Mouse (Mus musculus) intestine, embryonic 15.5 days (tissue): ENCODE measurements around the gene Etfa. TPM values are rescaled to one million over a fixed set of nuclear protein-coding genes. Genes with fewer than 3 reads are reported as not detected.

Source experiments
- ATAC-seq: fragments of 200-750 bp; cut with Nextera tagmentation; 2 replicates; pipeline ENCODE4 v1.8.0; 2017; ENCODE audit warnings: moderate TSS enrichment, moderate library complexity
- H3K27ac ChIP-seq: fragments of 300-500 bp; sonication (generic); 2 replicates; pipeline ENCODE4 v1.5.1; 2015; ENCODE audit warnings: mild to moderate bottlenecking, inconsistent platforms
- H3K27me3 ChIP-seq: fragments of 300-500 bp; sonication (generic); replicated peaks from 2 replicates; pipeline ENCODE4 v1.6.1; 2015; ENCODE audit warnings: inconsistent platforms
- H3K36me3 ChIP-seq: fragments of 300-500 bp; sonication (generic); 2 replicates; pipeline ENCODE4 v1.6.1; 2015; ENCODE audit warnings: inconsistent platforms
- H3K4me1 ChIP-seq: fragments of 300-500 bp; sonication (generic); replicated peaks from 2 replicates; pipeline ENCODE4 v1.6.1; 2015; ENCODE audit warnings: inconsistent platforms
- H3K4me2 ChIP-seq: fragments of 300-500 bp; sonication (generic); replicated peaks from 2 replicates; pipeline ENCODE4 v1.6.1; 2015; ENCODE audit warnings: mild to moderate bottlenecking, inconsistent platforms
- H3K4me3 ChIP-seq: fragments of 300-500 bp; sonication (generic); replicated peaks from 2 replicates; pipeline ENCODE4 v1.5.1; 2015; ENCODE audit warnings: inconsistent platforms
- H3K9ac ChIP-seq: fragments of 300-500 bp; sonication (generic); 2 replicates; pipeline ENCODE4 v1.6.1; 2015; ENCODE audit warnings: inconsistent platforms
- H3K9me3 ChIP-seq: fragments of 300-500 bp; sonication (generic); 2 replicates; pipeline ENCODE4 v1.6.1; 2016; ENCODE audit warnings: inconsistent platforms
- WGBS: fragments of 180-500 bp; shearing (Covaris S2); methylation state at CpG from one replicate; pipeline ENCODE4 v1.1.7; 2015; 5-methylcytosine and 5-hydroxymethylcytosine counted together
- polyA plus RNA-seq: library from polyadenylated mRNA; unstranded; fragments of >200 nt; fragmentation: Nextera tagmentation; extraction: Ambion mirVana; gene quantifications from 2 replicates; pipeline ENCODE4 v1.2.1, GENCODE M21; 2015

Etfa gene
- polyA plus RNA-seq, 1 experiment from 2014 or later: 318 TPM

- Histone ChIP-seq H3K4me1 (no peaks in the 10 kb centered on the region), H3K36me3 (no peaks in the 10 kb centered on the region), H3K4me3 (no peak overlapping the region), H3K9ac (no peak overlapping the region), H3K27me3 (no peaks in the 10 kb centered on the region), H3K9me3 (no peaks in the 10 kb centered on the region), H3K4me2 (no peak overlapping the region), H3K27ac (no peak overlapping the region)
- ATAC-seq: no peak
- WGBS: 80% methylated on average over 1 of the region's 1 CpGs
Observed at GRCm38 (mm10) chr9:55509731-55510130, 2.3 kb downstream of the Etfa start.

GRCm38 (mm10) chr9:55508701-55509100 is 3.3 kb downstream of the Etfa start:
- ATAC-seq: no peak

GRCm38 (mm10) chr9:55507922-55508321 is 4.1 kb downstream of the Etfa start:
- H3K4me1 ChIP-seq: no peaks in the 10 kb centered on the region
- no peak for ATAC-seq
- no peak overlapping the region for H3K4me2 ChIP-seq
- H3K4me3 ChIP-seq: no peak overlapping the region
- H3K9me3 ChIP-seq: no peaks in the 10 kb centered on the region
- WGBS: 68% methylated on average over 3 of the region's 3 CpGs
- H3K27ac ChIP-seq: no peak overlapping the region
- no peaks in the 10 kb centered on the region for H3K27me3 ChIP-seq
- H3K36me3 ChIP-seq: no peaks in the 10 kb centered on the region
- no peak overlapping the region for H3K9ac ChIP-seq

More at GRCm38 (mm10) chr9:55508701-55509100, 3.3 kb downstream of the Etfa start:
- no peak overlapping the region for H3K4me3 ChIP-seq
- H3K27ac ChIP-seq: no peak overlapping the region
- H3K9me3 ChIP-seq: no peaks in the 10 kb centered on the region
- H3K9ac ChIP-seq: no peak overlapping the region
- no peaks in the 10 kb centered on the region for H3K27me3 ChIP-seq
- H3K4me1 ChIP-seq: no peaks in the 10 kb centered on the region
- WGBS: 81% methylated on average over 4 of the region's 4 CpGs
- H3K4me2 ChIP-seq: no peak overlapping the region
- no peaks in the 10 kb centered on the region for H3K36me3 ChIP-seq

GRCm38 (mm10) chr9:55482116-55482515 is 29.9 kb downstream of the Etfa start:
- Histone ChIP-seq H3K9me3 (no peaks in the 10 kb centered on the region), H3K27me3 (no peaks in the 10 kb centered on the region), H3K4me2 (no peak overlapping the region), H3K27ac (no peak overlapping the region), H3K36me3 (no peaks in the 10 kb centered on the region), H3K4me1 (no peaks in the 10 kb centered on the region), H3K4me3 (no peak overlapping the region), H3K9ac (no peak overlapping the region)
- 63% methylated on average over 2 of the region's 2 CpGs for WGBS
- ATAC-seq: no peak

GRCm38 (mm10) chr9:55478699-55479098 is 33.3 kb downstream of the Etfa start:
- Histone ChIP-seq H3K9ac (no peak overlapping the region), H3K9me3 (no peaks in the 10 kb centered on the region), H3K4me1 (no peaks in the 10 kb centered on the region), H3K36me3 (no peaks in the 10 kb centered on the region), H3K4me3 (no peak overlapping the region), H3K27me3 (no peaks in the 10 kb centered on the region), H3K27ac (no peak overlapping the region), H3K4me2 (no peak overlapping the region)
- ATAC-seq: no peak

- no peak overlapping the region for H3K27ac ChIP-seq
- H3K4me1 ChIP-seq: no peaks in the 10 kb centered on the region
- ATAC-seq: no peak
- no peak overlapping the region for H3K4me2 ChIP-seq
- WGBS: 56% methylated on average over 1 of the region's 1 CpGs
- H3K4me3 ChIP-seq: no peak overlapping the region
- no peak overlapping the region for H3K9ac ChIP-seq
- H3K36me3 ChIP-seq: no peaks in the 10 kb centered on the region
- H3K9me3 ChIP-seq: no peaks in the 10 kb centered on the region
- H3K27me3 ChIP-seq: no peaks in the 10 kb centered on the region
Observed at GRCm38 (mm10) chr9:55476084-55476483, 36.0 kb downstream of the Etfa start.

GRCm38 (mm10) chr9:55468397-55468796 is 43.6 kb downstream of the Etfa start:
- no peak for ATAC-seq
- H3K36me3 ChIP-seq: no peaks in the 10 kb centered on the region

GRCm38 (mm10) chr9:55453366-55453765 is 58.7 kb downstream of the Etfa start:
- Histone ChIP-seq H3K9me3 (no peaks in the 10 kb centered on the region), H3K4me1 (no peaks in the 10 kb centered on the region), H3K4me3 (no peak overlapping the region), H3K27ac (no peak overlapping the region), H3K4me2 (no peak overlapping the region), H3K36me3 (no peaks in the 10 kb centered on the region), H3K27me3 (no peaks in the 10 kb centered on the region), H3K9ac (no peak overlapping the region)
- WGBS: 92% methylated on average over 5 of the region's 5 CpGs
- no peak for ATAC-seq

More at GRCm38 (mm10) chr9:55468397-55468796, 43.6 kb downstream of the Etfa start:
- Histone ChIP-seq H3K9ac (no peak overlapping the region), H3K27ac (no peak overlapping the region), H3K4me1 (no peaks in the 10 kb centered on the region), H3K9me3 (no peaks in the 10 kb centered on the region), H3K27me3 (no peaks in the 10 kb centered on the region), H3K4me3 (no peak overlapping the region), H3K4me2 (no peak overlapping the region)
- WGBS: 55% methylated on average over 1 of the region's 1 CpGs

GRCm38 (mm10) chr9:55452906-55453305 is 59.1 kb downstream of the Etfa start:
- Histone ChIP-seq H3K9me3 (no peaks in the 10 kb centered on the region), H3K27me3 (no peaks in the 10 kb centered on the region), H3K9ac (no peak overlapping the region), H3K4me3 (no peak overlapping the region), H3K4me2 (no peak overlapping the region), H3K4me1 (no peaks in the 10 kb centered on the region), H3K36me3 (no peaks in the 10 kb centered on the region), H3K27ac (no peak overlapping the region)
- WGBS: 98% methylated on average over 1 of the region's 1 CpGs
- no peak for ATAC-seq

GRCm38 (mm10) chr9:55451426-55451825 is 60.6 kb downstream of the Etfa start:
- Histone ChIP-seq H3K4me1 (no peaks in the 10 kb centered on the region), H3K9me3 (no peaks in the 10 kb centered on the region), H3K36me3 (no peaks in the 10 kb centered on the region), H3K27ac (no peak overlapping the region), H3K4me3 (no peak overlapping the region), H3K27me3 (no peaks in the 10 kb centered on the region), H3K9ac (no peak overlapping the region), H3K4me2 (no peak overlapping the region)
- 90% methylated on average over 3 of the region's 3 CpGs for WGBS
- no peak for ATAC-seq

GRCm38 (mm10) chr9:55450035-55450434 is 62.0 kb downstream of the Etfa start:
- no peak for ATAC-seq
- Histone ChIP-seq H3K27ac (no peak overlapping the region), H3K4me1 (no peaks in the 10 kb centered on the region), H3K9me3 (no peaks in the 10 kb centered on the region), H3K9ac (no peak overlapping the region), H3K27me3 (no peaks in the 10 kb centered on the region), H3K4me2 (no peak overlapping the region), H3K4me3 (no peak overlapping the region), H3K36me3 (no peaks in the 10 kb centered on the region)
- 78% methylated on average over 6 of the region's 6 CpGs for WGBS

- H3K9ac ChIP-seq: no peak overlapping the region
- H3K36me3 ChIP-seq: no peaks in the 10 kb centered on the region
- H3K4me2 ChIP-seq: no peak overlapping the region
- no peak overlapping the region for H3K4me3 ChIP-seq
- no peak overlapping the region for H3K27ac ChIP-seq
- 84% methylated on average over 1 of the region's 1 CpGs for WGBS
- H3K9me3 ChIP-seq: no peaks in the 10 kb centered on the region
- no peak for ATAC-seq
- H3K27me3 ChIP-seq: no peaks in the 10 kb centered on the region
- H3K4me1 ChIP-seq: no peaks in the 10 kb centered on the region
Observed at GRCm38 (mm10) chr9:55449108-55449507, 62.9 kb downstream of the Etfa start.

- 90% methylated on average over 4 of the region's 4 CpGs for WGBS
- ATAC-seq: no peak
- no peaks in the 10 kb centered on the region for H3K9me3 ChIP-seq
- H3K4me1 ChIP-seq: no peaks in the 10 kb centered on the region
- no peak overlapping the region for H3K4me3 ChIP-seq
- H3K4me2 ChIP-seq: no peak overlapping the region
- H3K27me3 ChIP-seq: no peaks in the 10 kb centered on the region
- no peak overlapping the region for H3K27ac ChIP-seq
- no peak overlapping the region for H3K9ac ChIP-seq
- H3K36me3 ChIP-seq: no peaks in the 10 kb centered on the region
Observed at GRCm38 (mm10) chr9:55447509-55447908, 64.5 kb downstream of the Etfa start.
